8 mouse cellular contexts compared by ENCODE assay signal in the genomic region with DNA sequence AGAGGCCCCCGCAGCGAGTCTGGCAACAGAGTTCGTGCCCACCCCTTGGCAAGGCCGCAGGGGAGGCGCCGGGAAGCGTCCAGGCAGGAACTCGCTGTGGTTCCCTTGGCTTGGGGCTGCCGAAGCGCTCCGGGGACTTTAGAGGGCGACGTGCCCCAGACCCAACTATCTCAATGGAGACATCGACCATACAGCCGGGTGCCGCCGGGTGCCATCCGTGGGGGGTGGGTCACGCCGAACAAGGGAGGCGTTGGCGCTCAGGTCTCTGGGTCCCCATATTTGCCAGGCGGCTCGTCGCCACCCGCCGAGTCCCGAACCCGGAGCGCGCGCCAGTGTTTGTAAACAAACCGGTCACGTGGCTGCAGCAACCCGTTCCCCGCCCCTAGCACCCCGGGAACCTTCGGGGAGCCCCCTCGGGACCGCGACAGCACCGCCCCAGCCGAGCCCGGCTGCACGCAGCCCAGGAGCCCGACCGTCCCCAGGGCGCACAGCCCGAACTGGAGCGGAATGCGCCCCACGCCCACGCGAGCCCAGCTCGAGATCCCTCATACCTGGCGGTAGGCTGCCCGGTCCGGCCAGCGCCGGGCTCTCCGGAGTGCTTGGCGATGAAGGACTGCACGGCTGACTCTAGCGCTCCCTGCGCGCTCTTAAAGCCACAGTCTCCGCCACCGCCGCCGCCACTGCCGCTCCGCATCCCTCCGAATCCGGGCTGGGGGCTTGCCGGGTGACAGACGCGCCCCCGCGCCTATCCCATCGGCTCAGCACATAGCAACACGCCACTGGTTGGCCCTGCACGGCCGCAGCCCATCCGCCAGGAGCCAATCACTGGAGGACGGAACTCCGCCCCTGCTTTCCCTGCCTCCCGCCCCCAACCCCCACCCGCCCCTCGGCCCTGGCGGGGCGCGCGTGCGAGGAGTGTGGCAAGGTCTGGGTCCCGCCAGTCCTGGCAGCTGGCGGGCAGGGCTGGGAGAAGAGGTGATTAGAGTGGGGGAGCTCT. TPM values are rescaled to one million over a fixed set of nuclear protein-coding genes. Genes with fewer than 3 reads are reported as not detected.
DNase-seq lines count a peak whose midpoint lies in the region; ATAC-seq and TF ChIP-seq lines count a peak whose summit lies in the region.

TSS of gene Ypel2 (minus strand) at position 667 of the 997 bp plus-strand sequence.

- peak within 1 kb of the TSS; percentile 72 to 92 (median 76) for H3K4me3 ChIP-seq in CH12.LX (replicated peaks in 1 of 3; ENCODE audit: low read depth in 2 of 3, low read length in 2 of 3, poor library complexity in 1 of 3)
- peak within 1 kb of the TSS; percentile 91 for H3K4me3 ChIP-seq in forebrain, embryonic 12.5 days (replicated peaks)
- H3K4me3 ChIP-seq in heart, postnatal 0 days (ENCODE audit: low read depth, low read length) = peak within 1 kb of the TSS; percentile 98
- H3K4me3 ChIP-seq in liver, embryonic 15.5 days (replicated peaks) = peak within 1 kb of the TSS; percentile 75
- peak within 1 kb of the TSS; percentile 91 for H3K4me3 ChIP-seq in neural tube, embryonic 11.5 days (ENCODE audit: low read depth, low read length)
- peak within 1 kb of the TSS; percentile 93 for H3K4me3 ChIP-seq in stomach, embryonic 16.5 days (replicated peaks; ENCODE audit: low read length)

- TF ChIP-seq EP300 in CH12.LX (IDR thresholded peaks at IDR 0.05; ENCODE audit: low read length) = no peak
- peak; percentile 33; the same call in 1 of the 2 replicates for TF ChIP-seq EP300 in heart, postnatal 0 days (IDR thresholded peaks at IDR 0.05; ENCODE audit: low read depth)

- no peaks in the 10 kb centered on the region for H3K79me2 ChIP-seq in CH12.LX (replicated peaks; ENCODE audit: control insufficient read depth, extremely low read depth, insufficient read depth, poor library complexity, severe bottlenecking)

- dilution Hi-C loops in CH12.LX (cut with MboI; ENCODE audit: extremely low pct_ligation_motif_present, extremely low pct_unique_long_range_greater_than_20kb, low sequenced_read_pairs) = no loop called here

- peak; percentile 52 for TF ChIP-seq POLR2A in CH12.LX (IDR thresholded peaks at IDR 0.05; ENCODE audit: low read depth, low read length)

- H3K9me3 ChIP-seq in CH12.LX (replicated peaks; ENCODE audit: low read length) = no peaks in the 10 kb centered on the region
- H3K9me3 ChIP-seq in forebrain, embryonic 12.5 days = no peaks in the 10 kb centered on the region
- H3K9me3 ChIP-seq in heart, postnatal 0 days (replicated peaks; ENCODE audit: control insufficient read depth, low read length) = no peaks in the 10 kb centered on the region
- H3K9me3 ChIP-seq in liver, embryonic 15.5 days (replicated peaks) = no peaks in the 10 kb centered on the region
- no peaks in the 10 kb centered on the region for H3K9me3 ChIP-seq in neural tube, embryonic 11.5 days (ENCODE audit: control insufficient read depth, low read length)
- H3K9me3 ChIP-seq in stomach, embryonic 16.5 days (replicated peaks; ENCODE audit: control insufficient read depth, low read length) = no peaks in the 10 kb centered on the region

- H3K9ac ChIP-seq in CH12.LX (ENCODE audit: insufficient read depth, low read depth) = peak within 1 kb of the TSS; percentile 44
- H3K9ac ChIP-seq in forebrain, embryonic 12.5 days = peak within 1 kb of the TSS; percentile 82
- H3K9ac ChIP-seq in heart, postnatal 0 days (replicated peaks; ENCODE audit: low read depth, low read length) = peak within 1 kb of the TSS; percentile 86
- peak within 1 kb of the TSS; percentile 56 for H3K9ac ChIP-seq in liver, embryonic 15.5 days
- peak within 1 kb of the TSS; percentile 73 for H3K9ac ChIP-seq in neural tube, embryonic 11.5 days (ENCODE audit: low read length)
- peak within 1 kb of the TSS; percentile 86 for H3K9ac ChIP-seq in stomach, embryonic 16.5 days (ENCODE audit: low read length)

- DNase-seq in CH12.LX (ENCODE audit: extremely low read depth) = peak; percentile 87
- peak; percentile 77 for DNase-seq in c-Kit-positive CD71-negative TER-119-negative erythroid progenitor cells, embryonic 14.5 days (ENCODE audit: low read depth)
- DNase-seq in heart, postnatal 0 days (ENCODE audit: low spot score) = peak; percentile 97
- peak; percentile 98 to 99 for DNase-seq in kidney, postnatal 36 days
- peak; percentile 96 for DNase-seq in neural tube, embryonic 11.5 days (ENCODE audit: low spot score)

- peaks cover 0 to 34% of the 10 kb centered on the region in 2 experiments; a peak in 2 of 4 replicates for H3K4me1 ChIP-seq in CH12.LX (ENCODE audit: control insufficient read depth in 1 of 2, insufficient read depth in 2 of 2)
- peaks cover 54% of the 10 kb centered on the region for H3K4me1 ChIP-seq in forebrain, embryonic 12.5 days
- H3K4me1 ChIP-seq in heart, postnatal 0 days (ENCODE audit: control insufficient read depth, insufficient read depth) = peaks cover 41% of the 10 kb centered on the region
- H3K4me1 ChIP-seq in liver, embryonic 15.5 days (replicated peaks) = peaks cover 35% of the 10 kb centered on the region
- peaks cover 16% of the 10 kb centered on the region for H3K4me1 ChIP-seq in neural tube, embryonic 11.5 days (ENCODE audit: control insufficient read depth, insufficient read depth, low read length)
- peaks cover 10% of the 10 kb centered on the region; the same call in 1 of the 2 replicates for H3K4me1 ChIP-seq in stomach, embryonic 16.5 days (ENCODE audit: control insufficient read depth, insufficient read depth, low read length)

- no peaks in the 10 kb centered on the region for H3K36me3 ChIP-seq in CH12.LX (replicated peaks in 1 of 2; ENCODE audit: control insufficient read depth in 1 of 2, insufficient read depth in 1 of 2, low read length in 1 of 2)
- no peaks in the 10 kb centered on the region for H3K36me3 ChIP-seq in forebrain, embryonic 12.5 days (replicated peaks)
- H3K36me3 ChIP-seq in heart, postnatal 0 days (replicated peaks; ENCODE audit: control insufficient read depth, insufficient read depth, low read length) = peaks cover 3% of the 10 kb centered on the region; the same call in 1 of the 2 replicates
- no peaks in the 10 kb centered on the region for H3K36me3 ChIP-seq in liver, embryonic 15.5 days (replicated peaks)
- H3K36me3 ChIP-seq in neural tube, embryonic 11.5 days (ENCODE audit: control insufficient read depth, insufficient read depth, low read length) = no peaks in the 10 kb centered on the region
- H3K36me3 ChIP-seq in stomach, embryonic 16.5 days (ENCODE audit: control insufficient read depth, insufficient read depth, low read length) = no peaks in the 10 kb centered on the region

- in situ Hi-C loops in CH12.LX (cut with MboI; ENCODE audit: low pct_ligation_motif_present, low pct_unique_long_range_greater_than_20kb, low sequenced_read_pairs) = no loop called here

- TF ChIP-seq RAD21 in CH12.LX (IDR thresholded peaks at IDR 0.05; ENCODE audit: low read depth, low read length) = no peak

- H3K27me3 ChIP-seq in CH12.LX (replicated peaks) = peaks cover 33% of the 10 kb centered on the region
- H3K27me3 ChIP-seq in forebrain, embryonic 12.5 days = 0 out of 2 replicates have a peak, but pooled peaks cover 9% of the 10 kb centered on the region
- no peaks in the 10 kb centered on the region for H3K27me3 ChIP-seq in heart, postnatal 0 days (ENCODE audit: control insufficient read depth, insufficient read depth, low read length)
- peaks cover 22% of the 10 kb centered on the region for H3K27me3 ChIP-seq in liver, embryonic 15.5 days
- no peaks in the 10 kb centered on the region for H3K27me3 ChIP-seq in neural tube, embryonic 11.5 days (ENCODE audit: control insufficient read depth, insufficient read depth, low read length)
- no peaks in the 10 kb centered on the region for H3K27me3 ChIP-seq in stomach, embryonic 16.5 days (ENCODE audit: control insufficient read depth, insufficient read depth, low read length)

- WGBS in forebrain, embryonic 12.5 days = under 1% methylated on average over 96 of the region's 96 CpGs
- WGBS in heart, postnatal 0 days = under 1% methylated on average over 93 of the region's 96 CpGs
- under 1% methylated on average over 96 of the region's 96 CpGs for WGBS in liver, embryonic 15.5 days (ENCODE audit: insufficient replicate concordance)
- under 1% methylated on average over 94 of the region's 96 CpGs for WGBS in neural tube, embryonic 11.5 days
- WGBS in stomach, embryonic 16.5 days = under 1% methylated on average over 96 of the region's 96 CpGs

- H3K27ac ChIP-seq in CH12.LX (ENCODE audit: insufficient read depth, low read depth) = no peak within 1 kb of the TSS
- H3K27ac ChIP-seq in forebrain, embryonic 12.5 days = peak within 1 kb of the TSS; percentile 95
- H3K27ac ChIP-seq in heart, postnatal 0 days (ENCODE audit: low read depth) = peak within 1 kb of the TSS; percentile 97
- H3K27ac ChIP-seq in liver, embryonic 15.5 days (replicated peaks) = peak within 1 kb of the TSS; percentile 70
- peak within 1 kb of the TSS; percentile 84 for H3K27ac ChIP-seq in neural tube, embryonic 11.5 days (ENCODE audit: low read depth, low read length)
- H3K27ac ChIP-seq in stomach, embryonic 16.5 days (ENCODE audit: low read length) = peak within 1 kb of the TSS; percentile 90

- no peak for TF ChIP-seq CTCF in CH12.LX (conservative IDR thresholded peaks at IDR 0.05 in 1 of 2, IDR thresholded peaks at IDR 0.05 in 1 of 2; ENCODE audit: low read depth in 2 of 2, low read length in 2 of 2)
- no peak for TF ChIP-seq CTCF in heart, postnatal 0 days (IDR thresholded peaks at IDR 0.05; ENCODE audit: low read depth)

- peak; percentile 100 for ATAC-seq in forebrain, embryonic 12.5 days (ENCODE audit: low FRiP score)
- ATAC-seq in heart, postnatal 0 days (ENCODE audit: insufficient read depth, low read depth) = peak; percentile 98
- peak; percentile 94 for ATAC-seq in liver, embryonic 15.5 days (ENCODE audit: insufficient read depth)
- peak; percentile 99 for ATAC-seq in neural tube, embryonic 11.5 days (ENCODE audit: insufficient read depth, low FRiP score, low TSS enrichment)
- ATAC-seq in stomach, embryonic 16.5 days (ENCODE audit: insufficient read depth, low FRiP score) = peak; percentile 99

- H3K4me2 ChIP-seq in CH12.LX (ENCODE audit: insufficient read depth, low read depth, poor library complexity, severe bottlenecking) = peak within 1 kb of the TSS; percentile 82
- H3K4me2 ChIP-seq in forebrain, embryonic 12.5 days = peak within 1 kb of the TSS; percentile 78
- peak within 1 kb of the TSS; percentile 80 for H3K4me2 ChIP-seq in heart, postnatal 0 days (ENCODE audit: low read depth, low read length)
- H3K4me2 ChIP-seq in liver, embryonic 15.5 days = peak within 1 kb of the TSS; percentile 85
- H3K4me2 ChIP-seq in neural tube, embryonic 11.5 days (ENCODE audit: low read depth) = peak within 1 kb of the TSS; percentile 97
- peak within 1 kb of the TSS; percentile 81 for H3K4me2 ChIP-seq in stomach, embryonic 16.5 days (ENCODE audit: low read depth, low read length)

RNA-seq across cellular contexts. Expression of gene Ypel2, which starts in this region (rescaled TPM):
- total RNA-seq in CH12.LX (2012; rRNA removed) (0.17 and 0.38 TPM in 2 replicates), CH12.LX (2014; rRNA removed) (0.61 and 0.91 TPM in 2 replicates)
- polyA plus RNA-seq in CH12.LX (2012; ENCODE audit: insufficient read length, low read depth) = 0.35 and 0.59 TPM in 2 replicates
- polyA plus RNA-seq in forebrain, embryonic 12.5 days (2016; fragmentation: Nextera tagmentation; extraction: Ambion mirVana) = 8.1 and 8.3 TPM in 2 replicates
- total RNA-seq in heart, postnatal 0 days (2014; rRNA removed; ENCODE audit: low replicate concordance) = 16.3 and 18.4 TPM in 2 replicates
- polyA plus RNA-seq in heart, postnatal 0 days (2015; fragmentation: Nextera tagmentation; extraction: Ambion mirVana) = 16.1 and 17.8 TPM in 2 replicates
- polyA plus RNA-seq in liver, embryonic 15.5 days (2015; fragmentation: Nextera tagmentation; extraction: Ambion mirVana) = 1.5 and 1.7 TPM in 2 replicates
- 6.1 and 7.0 TPM in 2 replicates for polyA plus RNA-seq in neural tube, embryonic 11.5 days (2014; fragmentation: Nextera tagmentation; extraction: Ambion mirVana)
- 7.7 and 8.1 TPM in 2 replicates for polyA plus RNA-seq in stomach, embryonic 16.5 days (2015; fragmentation: Nextera tagmentation; extraction: Ambion mirVana)

Comparison
In these comparisons a context has a peak if more than half of its experiments do, and no peak if none do; other contexts are left out.
1. Peak in DNase-seq, H3K4me3 ChIP-seq, H3K9ac ChIP-seq and H3K4me2 ChIP-seq in CH12.LX; RNA of the gene not detected or under 1 TPM.